Mouse (Mus musculus) kidney, postnatal 4 days (tissue): ENCODE results near the gene Prkn.

ENCODE experiments used
- DNase-seq, 2 experiments: peaks; one replicate each; pipeline ENCODE4 v3.0.0; 2021; ENCODE audit warnings: mixed read lengths in 2 of 2

Gene Prkn

DNA sequence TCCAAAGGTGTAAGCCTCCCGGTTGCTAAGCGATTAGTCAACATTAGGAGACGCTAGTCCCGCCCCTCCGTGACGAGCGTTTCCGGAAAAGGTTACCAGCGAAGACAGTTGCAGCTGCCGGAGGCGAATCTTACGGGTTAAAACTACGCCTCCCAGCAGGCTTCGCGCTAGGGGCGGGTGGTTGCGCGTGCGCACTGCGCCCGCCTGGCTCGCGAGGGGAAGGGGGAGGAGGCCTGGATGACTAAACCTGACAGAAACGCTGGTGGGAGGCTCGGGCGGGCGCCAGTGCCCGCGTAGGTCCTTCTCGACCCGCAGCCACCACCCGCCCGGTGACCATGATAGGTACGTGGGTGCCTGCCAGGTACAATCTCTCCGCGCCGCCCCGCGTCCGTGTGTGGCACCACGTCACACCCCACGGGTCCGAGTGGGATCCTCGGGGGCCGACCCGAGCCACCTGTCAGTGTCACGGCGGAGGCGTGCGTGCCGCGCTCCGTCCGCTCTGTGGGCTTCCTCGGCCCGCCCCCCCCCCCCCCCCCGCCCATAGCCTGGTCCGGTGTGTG, at the start of gene Prkn, which contains the start of gene Pacrg:
Gene Prkn (plus strand): TSS at position 237 of the 560 bp plus-strand sequence.
Gene Pacrg (minus strand): TSS at position 164 of the 560 bp plus-strand sequence.
- peak; percentile 98 for DNase-seq

DNA sequence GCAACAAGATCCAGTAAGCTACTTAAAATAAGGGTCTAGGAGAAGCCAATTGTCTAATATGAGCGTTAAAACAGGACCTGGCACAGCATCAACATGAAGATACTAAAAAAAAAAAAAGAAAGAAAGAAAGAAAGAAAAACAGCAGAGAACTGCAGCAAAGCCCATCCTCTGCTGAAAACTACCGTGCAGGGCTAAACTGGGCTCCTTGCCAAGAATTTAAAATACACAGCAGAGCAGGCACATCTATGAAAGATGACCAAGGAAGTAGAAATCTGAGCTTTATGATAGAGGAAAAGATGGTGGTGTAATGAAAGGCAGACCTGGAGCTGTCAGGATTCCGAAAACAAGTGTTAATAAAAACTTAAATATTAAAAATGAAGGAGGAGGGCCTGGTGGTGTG, 48.5 kb upstream of the Prkn start:
- DNase-seq: no peak

DNA sequence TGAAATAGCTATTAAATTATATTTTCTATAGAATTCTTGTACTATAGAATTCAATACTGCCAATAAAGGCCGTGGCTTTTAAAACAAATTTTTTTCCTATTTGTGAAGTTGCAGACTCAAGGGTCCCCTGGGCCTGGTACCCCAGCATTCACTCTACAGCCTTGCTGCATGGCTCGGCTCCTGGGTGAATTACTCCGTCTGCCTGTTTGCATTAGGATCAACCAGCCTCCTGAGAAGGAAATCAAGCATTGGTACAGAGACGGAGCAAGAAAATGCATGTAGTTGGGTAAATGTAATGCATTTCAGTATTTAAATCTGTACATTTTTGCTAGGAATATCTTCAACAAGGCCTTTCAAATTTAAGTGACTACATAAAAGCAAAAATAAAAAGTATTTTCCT, 33.5 kb upstream of the Prkn start:
- no peak for DNase-seq

DNA sequence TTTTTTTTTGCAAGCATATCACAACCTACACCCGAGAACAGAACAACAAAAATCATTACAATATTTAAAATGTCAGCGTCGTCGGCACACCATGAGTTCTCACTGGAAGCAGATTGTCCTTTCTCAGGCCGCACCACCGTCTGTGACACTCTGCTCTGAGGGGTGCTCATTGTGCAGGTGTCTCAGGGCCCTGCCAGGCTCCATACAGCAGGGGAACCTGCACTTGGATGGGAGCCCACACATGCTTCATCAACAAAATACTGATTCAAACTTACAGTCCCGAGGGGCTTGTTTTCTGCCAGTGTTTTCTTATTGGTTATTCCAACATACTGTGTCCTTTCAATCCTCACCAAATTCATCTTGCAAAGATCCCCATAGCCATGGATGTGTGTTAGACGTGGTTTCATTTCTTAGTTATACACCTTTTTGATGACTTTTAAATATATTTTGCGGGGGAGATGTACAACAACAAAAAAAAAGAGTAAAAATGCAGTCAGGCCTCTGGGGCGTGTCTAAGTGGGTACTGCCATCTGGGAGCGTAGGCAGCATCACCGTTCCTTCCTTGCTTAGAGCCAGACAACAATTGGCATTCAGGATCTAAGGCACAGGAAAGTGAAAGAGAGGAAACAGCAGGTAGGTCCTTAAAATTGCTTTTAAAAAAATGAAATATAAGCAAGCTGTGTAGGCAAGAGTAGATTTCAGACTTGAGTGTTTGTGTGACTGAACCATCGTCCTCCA, 32.8 kb upstream of the Prkn start:
- DNase-seq: no peak

DNA sequence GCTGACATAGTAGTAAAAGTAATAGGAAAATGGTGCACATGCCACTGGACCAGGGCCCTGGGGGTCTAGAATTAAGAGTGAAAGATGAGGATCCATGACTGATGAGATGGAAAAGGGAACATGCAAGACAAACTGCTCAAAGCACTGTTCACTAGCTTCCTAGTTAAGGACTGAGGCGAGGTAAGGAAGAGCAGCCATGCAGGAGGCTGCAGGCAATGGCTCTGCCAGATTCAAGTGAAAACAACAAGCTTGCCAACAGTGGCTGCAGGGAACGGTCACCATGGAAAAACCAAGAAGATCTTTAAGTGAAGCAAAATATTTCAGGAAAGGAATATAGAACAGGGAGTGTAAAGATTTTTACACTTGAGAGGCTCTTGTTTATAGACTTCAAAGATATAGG, 31.6 kb upstream of the Prkn start:
- DNase-seq: no peak

DNA sequence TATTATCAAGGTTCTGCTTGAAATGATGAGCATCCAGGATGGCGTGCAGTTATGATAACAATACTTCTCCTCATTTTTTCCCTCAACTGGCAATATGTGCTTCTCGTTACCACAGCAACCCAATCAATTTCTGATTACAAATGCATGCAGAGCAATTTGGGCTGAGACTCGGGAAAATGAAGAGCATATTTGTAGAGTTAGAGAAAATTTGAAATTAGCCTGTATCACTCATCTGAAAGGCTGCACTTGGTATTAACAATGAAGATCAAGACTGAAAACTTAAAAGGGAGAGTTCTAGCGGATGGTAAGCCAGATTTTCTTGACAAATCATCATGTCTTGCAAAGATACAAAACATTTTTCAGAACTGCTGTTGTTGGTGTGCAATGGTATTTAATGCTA, 21.2 kb upstream of the Prkn start:
- DNase-seq: no peak

DNA sequence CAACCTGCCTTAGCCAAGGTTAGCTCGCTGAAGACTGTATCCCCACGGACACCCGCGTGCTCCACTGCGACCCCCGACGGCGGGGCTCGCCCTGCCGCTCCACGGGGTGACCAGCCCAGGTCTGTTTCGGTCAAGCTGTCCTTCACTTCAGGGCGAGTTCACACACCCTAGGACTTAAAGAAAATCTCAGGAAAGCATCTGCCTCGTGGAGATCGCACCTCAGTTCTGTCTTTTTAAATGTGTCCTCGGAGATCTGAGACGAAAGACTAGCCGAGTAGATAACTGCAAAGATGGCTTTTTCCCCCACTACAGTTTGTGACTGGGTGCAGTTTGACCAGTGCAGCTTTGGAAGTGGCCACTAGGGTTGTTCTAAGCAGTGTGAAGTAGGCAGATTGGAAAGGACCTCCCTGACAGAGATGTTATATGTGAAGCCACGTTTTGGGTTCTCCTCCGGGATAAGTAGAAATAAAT, 582 bp downstream of the Prkn start:
- peak; percentile 61 to 76 for DNase-seq

DNA sequence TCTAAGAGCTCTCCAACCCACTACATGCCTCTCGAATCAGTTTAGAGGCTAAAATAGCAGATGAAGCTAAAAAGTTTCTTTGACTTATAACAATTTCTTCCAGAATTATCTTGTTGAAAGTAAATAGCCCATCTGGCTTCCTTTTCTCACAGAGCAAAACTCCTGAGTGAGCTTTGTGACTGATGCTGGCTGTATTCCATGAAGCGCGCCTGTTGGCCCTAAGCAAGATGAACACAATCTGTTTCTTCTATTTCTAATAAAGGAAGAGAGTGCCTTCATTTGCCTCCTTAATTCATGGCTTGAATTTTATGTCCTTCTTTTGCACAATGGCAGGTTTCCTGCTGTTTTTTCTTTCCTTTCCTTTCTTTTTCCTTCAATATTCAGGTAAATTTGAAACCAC, 14.0 kb downstream of the Prkn start:
- no peak for DNase-seq

DNA sequence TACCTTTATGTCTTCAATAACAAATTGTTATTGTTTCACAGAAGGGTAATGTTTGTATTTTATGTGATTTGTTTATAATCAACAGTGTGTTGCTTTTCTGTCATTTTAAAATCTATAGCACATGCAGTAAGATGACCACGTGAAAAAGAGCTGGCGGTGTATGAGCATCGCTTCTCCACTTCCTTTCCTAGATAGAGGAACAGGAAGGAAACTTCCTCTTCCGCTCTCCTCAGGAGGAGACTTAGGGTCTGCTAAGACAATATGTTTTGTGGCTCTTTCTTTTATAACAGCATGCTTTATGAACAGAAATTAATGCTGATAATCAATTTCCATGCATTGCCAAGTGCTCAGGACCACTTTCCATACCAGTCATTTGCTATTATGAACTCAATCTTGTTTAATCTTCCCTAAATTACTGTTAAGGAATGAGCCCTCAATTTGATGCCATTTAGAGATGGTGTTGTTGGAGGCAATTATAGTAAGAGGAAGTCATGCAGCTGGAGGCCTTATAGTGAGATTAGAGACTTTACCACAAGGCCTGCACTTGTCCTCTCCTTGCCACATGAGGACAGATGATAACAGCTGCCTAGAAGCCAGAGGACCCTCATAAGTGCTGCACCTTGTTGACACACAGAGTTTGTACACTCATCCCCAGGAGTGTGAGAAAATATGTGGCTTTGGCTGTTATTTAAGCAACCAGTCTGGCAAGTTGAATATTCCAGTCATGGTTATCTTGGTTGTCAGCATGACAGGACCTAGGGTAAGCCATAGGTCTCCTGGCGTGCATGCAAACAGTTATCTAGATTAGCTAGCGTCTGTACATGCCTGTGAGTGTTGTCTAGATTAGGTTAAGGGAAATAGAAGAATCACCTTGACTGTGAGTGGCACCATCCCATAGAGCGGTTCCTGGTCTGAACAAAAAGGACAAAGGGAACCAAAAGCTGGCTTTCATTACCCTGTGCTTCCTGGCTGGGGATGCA, 34.3 kb downstream of the Prkn start:
- no peak for DNase-seq

DNA sequence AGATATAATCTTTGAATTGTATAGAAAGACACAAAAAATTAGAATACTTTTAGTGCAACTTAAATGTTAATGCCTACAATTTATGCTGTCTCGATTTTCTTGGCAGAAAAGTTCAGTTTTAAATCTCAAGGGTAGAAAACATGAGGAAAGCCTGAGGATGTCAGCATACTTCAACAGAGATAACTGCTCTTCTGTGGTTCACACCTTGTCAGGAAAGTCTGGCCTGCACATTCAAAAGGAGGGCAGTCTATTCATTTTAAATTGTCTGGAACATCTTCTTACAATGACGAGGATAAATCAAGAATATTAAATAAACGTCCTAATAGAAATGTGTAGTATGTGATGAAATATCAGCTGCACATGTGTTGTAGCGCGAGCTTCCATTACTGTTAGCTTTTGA, 38.8 kb downstream of the Prkn start:
- DNase-seq: no peak

DNA sequence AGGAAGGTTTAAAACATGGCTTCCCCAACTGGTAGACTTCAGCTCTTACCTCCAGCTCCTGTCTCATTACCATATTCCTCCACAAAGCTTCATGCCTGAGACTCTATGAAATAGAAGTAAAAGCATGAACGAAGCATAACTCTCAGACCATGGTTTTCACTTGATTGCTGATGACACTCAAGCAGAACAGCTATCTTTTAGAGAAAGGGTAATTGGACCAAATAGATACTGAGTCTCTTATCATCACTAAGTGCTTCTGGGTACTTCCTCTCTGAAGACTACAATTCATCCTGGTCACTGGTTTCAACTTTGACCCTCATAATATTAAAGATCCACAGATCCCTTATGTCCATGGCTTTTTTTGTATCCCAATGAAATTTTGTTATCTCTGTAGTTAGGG, 42.1 kb downstream of the Prkn start:
- no peak for DNase-seq

DNA sequence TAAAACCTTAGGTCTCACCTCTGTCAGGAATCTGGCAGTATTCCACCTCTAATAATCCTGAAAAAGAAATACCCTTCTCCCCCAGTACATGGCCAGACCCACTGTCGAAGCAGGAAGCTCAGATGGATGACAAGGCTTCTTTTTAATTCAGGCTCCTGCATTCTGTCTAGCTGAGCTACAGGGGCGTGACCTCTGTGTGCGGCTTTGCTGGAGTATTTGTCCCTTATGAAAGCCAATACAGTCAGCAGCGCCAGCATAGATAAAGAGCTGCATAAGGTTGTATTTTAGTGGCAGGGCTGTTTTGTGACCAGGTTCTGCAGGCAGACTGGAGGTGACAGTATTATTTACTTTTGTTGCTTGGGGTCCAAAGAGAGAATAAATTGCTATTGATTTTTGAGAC, 47.7 kb downstream of the Prkn start:
- DNase-seq: no peak

DNA sequence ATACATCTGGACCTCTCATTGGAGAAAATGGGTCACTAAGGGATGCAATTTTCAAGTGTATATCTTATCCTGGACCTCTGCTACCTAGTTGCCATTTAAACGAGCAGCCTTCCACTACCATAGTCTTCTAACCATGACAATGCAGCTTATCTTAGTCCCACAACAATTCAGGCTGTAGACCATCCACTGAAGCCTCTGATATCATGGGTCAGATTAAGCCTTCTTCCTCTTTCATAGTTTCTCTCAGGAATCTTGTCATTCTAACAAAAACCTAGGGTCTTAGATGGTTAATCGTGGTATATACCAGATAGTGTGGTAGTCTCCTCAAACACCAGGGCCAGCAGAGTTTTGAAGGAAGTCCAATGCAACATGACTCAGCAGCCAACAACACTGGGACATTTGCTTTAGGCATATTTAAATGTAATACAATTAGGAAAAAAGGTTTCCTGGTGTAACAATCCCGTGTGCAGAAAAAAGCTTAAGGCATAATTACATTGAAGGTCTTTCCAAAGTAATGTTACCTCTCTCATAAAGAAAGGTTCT, 61.6 kb downstream of the Prkn start:
- DNase-seq: no peak

DNA sequence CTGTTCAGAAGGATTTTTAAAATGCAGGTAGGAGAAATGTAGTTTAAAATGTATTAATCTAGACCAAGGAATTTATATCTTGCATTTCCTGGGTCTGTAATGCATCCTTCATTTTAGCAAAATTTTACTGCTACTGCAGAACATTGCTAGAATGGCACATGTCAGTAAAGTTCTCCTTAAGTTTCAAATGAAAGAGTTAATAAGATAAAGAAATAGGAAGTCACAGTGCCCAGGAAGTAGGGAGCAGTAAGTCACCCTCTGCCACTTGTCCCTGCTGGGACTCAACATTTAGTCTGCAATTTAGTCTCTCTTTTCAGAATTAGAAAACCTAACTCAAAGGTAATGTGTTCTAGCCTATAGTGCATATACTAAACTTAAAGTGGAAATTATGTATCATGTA, 96.5 kb downstream of the Prkn start:
- no peak for DNase-seq

DNA sequence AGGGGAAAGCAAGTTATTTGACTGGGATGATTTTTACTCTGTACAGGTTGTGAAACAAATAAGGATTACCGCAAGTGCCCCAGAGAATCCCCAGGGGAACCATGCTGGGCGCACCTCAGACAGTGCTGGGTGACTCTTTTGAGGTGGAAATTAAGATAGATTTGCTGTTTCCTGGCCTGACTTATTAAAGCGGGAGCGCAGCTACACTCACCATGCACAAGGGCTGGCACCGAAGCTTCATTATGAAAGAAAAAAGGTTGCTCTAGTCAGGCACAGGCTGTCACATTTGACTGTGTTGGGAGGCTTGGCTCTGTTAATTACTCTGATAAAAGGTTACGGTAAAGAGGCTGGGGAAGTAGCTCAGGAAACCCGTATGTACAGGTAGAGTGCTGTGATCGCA, 97.7 kb downstream of the Prkn start:
- no peak for DNase-seq

DNA sequence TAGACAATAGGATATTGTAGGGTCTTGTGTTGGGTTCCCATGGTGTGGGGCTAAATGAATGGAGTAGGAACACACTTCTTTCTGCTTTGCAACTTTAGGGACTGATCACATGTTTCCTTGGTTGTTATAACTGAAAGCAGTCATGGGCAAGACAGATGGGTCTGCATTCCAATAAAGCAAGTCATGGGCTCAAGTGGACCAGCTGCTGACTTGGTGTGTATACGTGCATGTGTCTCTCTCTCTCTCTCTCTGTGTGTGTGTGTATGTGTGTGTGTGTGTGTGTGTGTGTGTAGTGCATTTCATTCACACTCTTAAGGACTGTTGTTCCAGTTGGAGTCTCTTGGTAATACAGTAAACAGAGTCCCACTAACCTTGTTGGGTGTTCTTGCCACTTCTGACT, 98.6 kb downstream of the Prkn start:
- no peak for DNase-seq

DNA sequence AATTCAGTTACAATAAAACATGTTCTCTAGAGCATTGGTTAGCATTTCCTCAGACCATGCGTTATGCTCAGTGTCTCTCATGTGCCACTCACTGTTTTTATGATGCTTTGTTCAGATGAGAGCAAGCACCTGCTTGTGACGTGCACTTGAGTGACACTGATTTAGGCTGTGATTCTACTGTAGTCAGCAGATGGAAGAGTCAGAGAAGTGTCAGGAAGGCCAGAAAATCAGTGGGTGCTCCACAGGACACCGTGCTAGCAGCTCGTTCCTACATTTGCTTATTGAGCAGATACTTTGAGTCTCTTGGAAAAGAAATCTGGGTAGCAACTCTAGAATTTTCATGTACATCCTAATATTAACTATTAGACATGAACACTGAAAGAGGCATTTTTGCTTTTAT, 106.4 kb downstream of the Prkn start:
- no peak for DNase-seq

DNA sequence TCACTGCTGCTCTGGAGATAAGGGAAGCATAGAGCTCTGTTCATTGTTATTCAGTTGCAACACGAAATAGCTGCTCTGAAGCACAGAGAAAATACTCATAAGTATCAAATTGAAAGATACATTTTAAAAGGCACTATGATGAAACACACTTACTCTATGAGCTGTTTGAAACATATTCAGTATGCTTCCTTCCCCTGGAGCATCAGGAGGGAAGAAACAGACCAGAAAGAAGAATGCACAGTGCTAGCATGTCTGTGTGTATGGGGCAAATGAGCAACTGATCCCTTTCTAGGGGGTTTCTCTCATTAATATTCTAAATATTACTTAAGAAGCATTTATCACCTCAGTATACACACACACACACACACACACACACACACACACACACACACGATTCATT, 107.4 kb downstream of the Prkn start:
- DNase-seq: no peak

DNA sequence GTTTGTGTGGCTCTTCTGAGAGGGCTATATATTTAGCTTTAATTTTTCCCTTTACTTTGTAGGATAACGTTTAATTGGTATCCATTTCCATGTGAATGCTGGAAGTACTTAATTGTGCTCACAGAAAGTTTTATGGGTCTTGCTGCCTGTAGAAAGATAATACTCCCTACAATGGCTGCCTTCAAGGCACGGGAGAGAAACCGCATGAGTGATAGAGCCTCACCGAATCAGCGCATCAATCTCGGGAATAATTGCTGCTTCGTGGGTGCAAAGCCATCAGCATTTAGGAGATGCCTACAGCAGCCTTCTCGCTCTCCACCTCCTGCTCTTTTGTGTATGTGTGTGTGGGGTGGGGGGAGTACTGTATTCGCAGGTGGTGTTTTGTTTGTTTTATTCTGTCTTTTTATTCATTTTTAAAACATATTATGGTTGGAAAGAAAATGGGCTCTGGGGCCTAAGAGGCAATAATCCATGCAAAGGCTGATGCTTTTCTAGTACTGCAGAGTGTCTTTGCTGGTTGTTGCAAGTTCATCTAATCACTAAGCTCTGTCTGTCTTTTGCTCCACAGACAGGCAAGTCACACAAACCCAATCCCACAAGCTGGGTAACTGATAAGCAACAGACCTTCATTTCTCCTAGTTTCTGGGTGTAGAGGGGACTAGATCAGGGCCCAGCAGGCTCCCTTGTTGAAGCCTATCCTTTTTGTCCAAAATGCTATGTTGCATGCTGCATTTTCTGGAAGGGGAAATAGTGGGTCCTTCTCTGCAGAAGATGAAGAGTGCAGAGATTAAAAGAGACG, 119.1 kb downstream of the Prkn start:
- peak in 1 of 2 experiments; percentile 3 for DNase-seq

DNA sequence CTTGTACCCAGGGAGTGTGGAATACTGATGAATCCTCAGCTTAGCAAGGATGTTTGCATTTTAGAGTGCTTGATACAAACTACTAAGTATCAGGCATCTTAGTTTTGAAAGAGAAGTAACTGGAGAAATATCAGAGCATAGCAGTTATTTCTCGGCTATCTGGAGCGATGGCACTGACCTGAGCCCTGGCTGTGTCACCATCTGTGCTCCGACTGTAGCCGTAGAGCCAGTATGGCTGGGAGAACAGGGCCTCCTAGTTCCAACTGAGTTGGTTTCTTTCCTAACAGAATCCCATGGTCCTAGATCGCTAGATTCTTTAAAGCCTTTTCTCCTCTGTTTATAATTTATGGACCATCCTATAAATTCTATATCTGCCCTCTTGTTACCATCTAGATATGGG, 122.0 kb downstream of the Prkn start:
- no peak for DNase-seq

DNA sequence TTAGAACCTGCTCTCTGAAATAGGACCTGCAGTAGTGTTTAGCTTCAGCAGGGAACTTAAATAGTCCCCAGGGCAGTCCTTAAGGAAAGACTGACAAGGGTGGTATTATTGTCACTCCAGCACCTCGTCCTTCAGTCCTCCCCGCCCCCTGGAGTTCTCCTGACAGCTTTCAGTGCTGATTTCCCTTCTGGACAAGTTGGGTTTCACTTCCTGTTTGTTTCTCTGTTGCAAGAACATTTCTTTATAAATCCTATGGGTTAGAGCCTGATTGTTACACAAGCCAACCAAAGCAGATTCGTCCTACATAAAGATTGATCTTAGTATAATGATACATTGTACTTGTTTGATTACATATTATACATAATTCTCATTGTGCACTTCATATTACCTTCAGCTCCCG, 142.0 kb downstream of the Prkn start:
- DNase-seq: no peak

DNA sequence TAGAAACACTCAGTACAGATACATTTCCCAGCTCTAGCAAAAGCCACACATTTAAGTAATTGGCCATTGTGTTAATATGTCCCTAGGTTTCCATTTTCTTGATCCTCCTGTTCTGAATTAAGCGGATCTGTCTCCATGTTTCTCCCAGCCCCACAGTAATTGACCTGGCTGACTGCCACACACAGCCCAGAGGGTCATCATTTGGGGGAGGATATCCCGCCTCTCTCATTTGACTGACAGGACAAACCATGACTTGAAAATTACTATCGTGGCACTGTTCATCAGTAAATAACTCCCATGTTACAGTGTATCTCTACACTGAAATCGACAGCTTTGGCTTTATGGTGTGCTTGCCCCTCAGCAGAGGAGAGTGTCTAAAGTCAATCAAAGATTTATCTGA, 146.9 kb downstream of the Prkn start:
- DNase-seq: peak; percentile 3 to 7
